Comparison of ENCODE assay signal across 11 mouse cellular contexts in genomic region chr17:84550902-84551877, GRCm38 (mm10). TPM values are rescaled to one million over a fixed set of nuclear protein-coding genes. Genes with fewer than 3 reads are reported as not detected.
DNase-seq lines count a peak whose midpoint lies in the region; ATAC-seq lines count a peak whose summit lies in the region.
"Had no signal": no experiment of that assay in that cellular context is flagged by ENCODE, and none has a peak within 500 bp of the region (broad histone marks: within the 10 kb centered on the region; RNA-seq: fewer than 3 reads in every experiment).

No protein-coding gene starts in this region.

- no peak overlapping the region for H3K4me3 ChIP-seq in forebrain, embryonic 13.5 days
- H3K4me3 ChIP-seq in neural tube, embryonic 14.5 days (ENCODE audit: low read depth, low read length): no peak overlapping the region
- no peak overlapping the region for H3K4me3 ChIP-seq in heart, embryonic 12.5 days

- H3K27me3 ChIP-seq in forebrain, embryonic 13.5 days: no peaks in the 10 kb centered on the region
- no peaks in the 10 kb centered on the region for H3K27me3 ChIP-seq in neural tube, embryonic 14.5 days (ENCODE audit: control insufficient read depth, insufficient read depth, low read length)
- H3K27me3 ChIP-seq in heart, embryonic 12.5 days (replicated peaks): no peaks in the 10 kb centered on the region

- H3K9ac ChIP-seq in forebrain, embryonic 13.5 days: no peak overlapping the region
- no peak overlapping the region for H3K9ac ChIP-seq in neural tube, embryonic 14.5 days (replicated peaks; ENCODE audit: low read depth, low read length)
- no peak overlapping the region for H3K9ac ChIP-seq in heart, embryonic 12.5 days

- H3K36me3 ChIP-seq in forebrain, embryonic 13.5 days (ENCODE audit: poor library complexity, severe bottlenecking): no peaks in the 10 kb centered on the region
- no peaks in the 10 kb centered on the region for H3K36me3 ChIP-seq in neural tube, embryonic 14.5 days (ENCODE audit: control insufficient read depth, insufficient read depth, low read length)
- no peaks in the 10 kb centered on the region for H3K36me3 ChIP-seq in heart, embryonic 12.5 days

- no peaks in the 10 kb centered on the region for H3K9me3 ChIP-seq in forebrain, embryonic 13.5 days (replicated peaks)
- H3K9me3 ChIP-seq in neural tube, embryonic 14.5 days (ENCODE audit: control insufficient read depth, low read length): no peaks in the 10 kb centered on the region
- no peaks in the 10 kb centered on the region for H3K9me3 ChIP-seq in heart, embryonic 12.5 days (replicated peaks)

- 58% methylated on average over 5 of the region's 5 CpGs for WGBS in forebrain, embryonic 13.5 days
- WGBS in neural tube, embryonic 14.5 days: 40% methylated on average over 5 of the region's 5 CpGs
- 63% methylated on average over 5 of the region's 5 CpGs for WGBS in heart, embryonic 12.5 days

- peak overlapping the region; percentile 51; the same call in 1 of the 2 replicates for H3K27ac ChIP-seq in forebrain, embryonic 13.5 days
- H3K27ac ChIP-seq in neural tube, embryonic 14.5 days (ENCODE audit: low read depth, low read length): peak overlapping the region; percentile 64
- no peak overlapping the region for H3K27ac ChIP-seq in heart, embryonic 12.5 days (ENCODE audit: poor library complexity, severe bottlenecking)

- peak; percentile 17 to 62 for DNase-seq in left cerebral cortex, postnatal 14 days (ENCODE audit: low spot score in 2 of 2)
- DNase-seq in left cerebral cortex, postnatal 25 days (ENCODE audit: low spot score in 2 of 2): no peak
- DNase-seq in mesoderm, embryonic 11.5 days (ENCODE audit: low read depth, low spot score): peak; percentile 73
- DNase-seq in testis, postnatal 14 days (ENCODE audit: low spot score): no peak
- no peak for DNase-seq in urinary bladder, adult 2 months (ENCODE audit: low spot score)
- DNase-seq: gastrocnemius, postnatal 14 days; kidney, adult 9 months; lung, postnatal 4 days had no signal

- intact Hi-C loops in left cerebral cortex, postnatal 14 days (cut with DNase I): no loop called here
- intact Hi-C loops in left cerebral cortex, postnatal 25 days (cut with DNase I): no loop called here

- ATAC-seq in forebrain, embryonic 13.5 days: peak; percentile 90
- ATAC-seq in neural tube, embryonic 14.5 days (ENCODE audit: low read depth): peak; percentile 93
- ATAC-seq in heart, embryonic 12.5 days (ENCODE audit: insufficient number of reproducible peaks, low FRiP score): no peak

- H3K4me1 ChIP-seq in forebrain, embryonic 13.5 days: peaks cover 19% of the 10 kb centered on the region
- H3K4me1 ChIP-seq in neural tube, embryonic 14.5 days (ENCODE audit: control insufficient read depth, insufficient read depth, low read length): peaks cover 13% of the 10 kb centered on the region
- H3K4me1 ChIP-seq in heart, embryonic 12.5 days (replicated peaks): no peaks in the 10 kb centered on the region

- H3K4me2 ChIP-seq in forebrain, embryonic 13.5 days: peak overlapping the region; percentile 14; the same call in 1 of the 2 replicates
- peak overlapping the region; percentile 15; the same call in 1 of the 2 replicates for H3K4me2 ChIP-seq in neural tube, embryonic 14.5 days (ENCODE audit: low read depth, low read length)
- no peak overlapping the region for H3K4me2 ChIP-seq in heart, embryonic 12.5 days

RNA-seq across cellular contexts. Expression of gene Plekhh2, which starts 39.5 kb away (rescaled TPM):
- total RNA-seq in left cerebral cortex, postnatal 14 days (2021): 1 to 10 TPM; 4.6 to 5.1 TPM
- total RNA-seq in left cerebral cortex, postnatal 25 days (2021): 1 to 10 TPM; 5.0 to 5.4 TPM
- 0.89 and 1.7 TPM in 2 replicates for polyA plus RNA-seq in forebrain, embryonic 13.5 days (2015; fragmentation: Nextera tagmentation; extraction: Ambion mirVana)
- 2.3 and 2.8 TPM in 2 replicates for polyA plus RNA-seq in neural tube, embryonic 14.5 days (2014; fragmentation: Nextera tagmentation; extraction: Ambion mirVana)
- 3.3 and 3.6 TPM in 2 replicates for polyA plus RNA-seq in heart, embryonic 12.5 days (2016; fragmentation: Nextera tagmentation; extraction: Ambion mirVana)
- polyA plus RNA-seq in urinary bladder, adult 2 months (2012; rRNA removed): 8.7 and 9.7 TPM in 2 replicates

Comparison
In these comparisons a context has a peak if more than half of its experiments do, and no peak if none do; other contexts are left out.
1. DNase-seq: peak in left cerebral cortex, postnatal 14 days (2 of 2) and mesoderm, embryonic 11.5 days (single experiment); none in left cerebral cortex, postnatal 25 days (0 of 2), testis, postnatal 14 days (single experiment) and urinary bladder, adult 2 months (single experiment).